Mouse (Mus musculus) gastrocnemius, postnatal 36 days (tissue): ENCODE results near the gene Pkn3. TPM values are rescaled to one million over a fixed set of nuclear protein-coding genes. Genes with fewer than 3 reads are reported as not detected.
"Not testable (repeated sequence)": the region's sequence is repeated elsewhere in the genome, so short reads cannot be mapped to it uniquely, and the experiment has no call there.

Experiments used
- DNase-seq, 2 experiments: peaks; one replicate each; pipeline ENCODE4 v3.0.0; 2022
- intact Hi-C: fragments of 180-260 bp; cut with DNase I; formaldehyde crosslinking; loops from one replicate; pipeline ENCODE4 v1.15.1; 2025
- total RNA-seq, 2 experiments: library from RNA; stranded (reverse); gene quantifications; 2 replicates each; pipeline ENCODE4 v1.2.3; 2021

Pkn3 gene
- total RNA-seq, 2 experiments from 2014 or later, result 2.8 to 5.1 TPM

DNA sequence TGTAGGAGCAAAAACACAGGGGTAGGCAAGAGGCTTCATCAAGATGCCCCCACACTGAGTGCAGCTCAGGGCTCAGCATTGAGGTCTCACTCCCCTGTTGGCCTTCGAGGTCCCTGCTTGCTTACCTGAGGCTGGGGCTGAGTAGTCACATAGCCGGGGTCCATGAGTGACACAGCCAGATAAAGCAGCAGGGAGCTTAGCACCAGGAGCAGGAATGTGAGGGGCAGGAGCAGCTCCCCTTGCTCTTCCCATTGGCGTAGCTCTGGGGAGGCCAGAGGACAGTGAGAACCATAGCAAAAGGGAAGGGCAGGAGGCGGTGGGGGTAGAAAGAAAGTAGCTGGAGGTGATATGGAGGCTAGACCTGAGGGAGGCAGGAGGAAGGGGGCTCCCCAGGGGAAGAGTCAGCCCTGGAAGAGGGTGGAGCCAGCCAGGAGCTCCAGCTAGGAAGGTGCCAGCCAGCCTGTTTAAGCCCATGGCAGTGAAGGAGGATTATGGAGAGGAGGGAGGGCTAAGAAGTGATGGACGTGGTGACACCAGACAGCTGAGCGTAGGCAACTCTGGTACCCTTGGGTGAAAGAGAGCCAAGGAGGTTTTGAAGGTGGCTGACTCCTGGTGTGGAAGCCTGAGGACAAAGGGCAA, 14.9 kb downstream of the Pkn3 start:
- no peak for DNase-seq
- intact Hi-C loops, result no loop called here

DNA sequence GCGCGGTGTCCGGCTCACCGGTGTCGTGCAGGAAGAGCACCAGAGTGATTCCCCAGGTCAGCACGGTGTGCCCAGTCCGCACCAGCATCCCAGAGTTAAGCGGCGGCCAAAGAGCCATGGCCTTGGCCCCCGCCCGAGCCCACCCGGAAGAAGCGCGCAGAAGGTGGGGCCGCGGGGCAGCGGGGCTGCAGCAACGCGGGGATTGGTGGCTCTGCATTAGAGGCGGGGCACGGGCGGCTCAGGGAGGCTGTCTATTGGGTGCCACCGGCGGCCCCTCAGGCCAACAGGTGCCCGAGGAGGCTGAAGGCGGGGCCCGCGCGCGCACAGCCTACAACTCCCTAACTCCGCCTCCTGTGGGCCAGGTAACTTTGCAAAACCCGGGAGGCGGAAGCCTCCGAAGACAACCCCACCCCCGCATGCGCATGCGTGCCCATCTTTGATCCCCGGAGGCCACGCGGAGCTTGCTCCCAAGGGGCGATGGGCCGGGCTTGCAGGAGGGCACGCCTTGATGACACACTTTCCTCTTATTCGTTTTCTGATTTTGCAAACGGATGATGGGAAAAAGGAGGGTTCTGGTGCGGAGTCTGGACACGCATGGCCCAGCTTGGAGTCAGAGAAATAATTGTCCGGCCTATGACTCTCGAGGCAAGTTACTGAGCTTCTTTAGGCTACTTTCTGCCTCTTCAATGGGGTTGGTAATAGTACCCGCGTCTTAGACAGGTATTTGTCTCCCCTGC, 16.2 kb downstream of the Pkn3 start, which contains the start of gene Zdhhc12:
Zdhhc12 (minus strand) TSS at position 178 of the 737 bp plus-strand sequence.
- intact Hi-C loops, result no loop called here
- peak; percentile 85 to 89 for DNase-seq

DNA sequence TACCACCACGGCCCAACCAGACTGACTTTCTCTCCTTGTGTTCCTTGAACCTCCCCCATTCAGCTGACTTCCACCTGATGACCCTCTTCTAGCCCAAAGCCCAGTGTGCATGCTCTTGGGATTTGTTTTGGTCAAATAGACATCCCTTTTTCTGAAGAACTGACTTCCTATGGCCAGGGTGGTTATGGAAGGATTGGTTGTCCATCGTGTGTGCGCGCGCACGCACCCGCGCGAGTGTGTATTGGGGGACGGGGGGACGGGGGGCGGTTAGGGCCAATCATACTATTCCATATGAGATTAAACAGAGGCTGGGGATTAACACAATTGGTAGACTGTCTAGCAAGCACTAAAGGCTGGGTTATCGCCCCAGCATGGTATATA, 16.7 kb downstream of the Pkn3 start:
- intact Hi-C loops, result no loop called here
- no peak for DNase-seq

DNA sequence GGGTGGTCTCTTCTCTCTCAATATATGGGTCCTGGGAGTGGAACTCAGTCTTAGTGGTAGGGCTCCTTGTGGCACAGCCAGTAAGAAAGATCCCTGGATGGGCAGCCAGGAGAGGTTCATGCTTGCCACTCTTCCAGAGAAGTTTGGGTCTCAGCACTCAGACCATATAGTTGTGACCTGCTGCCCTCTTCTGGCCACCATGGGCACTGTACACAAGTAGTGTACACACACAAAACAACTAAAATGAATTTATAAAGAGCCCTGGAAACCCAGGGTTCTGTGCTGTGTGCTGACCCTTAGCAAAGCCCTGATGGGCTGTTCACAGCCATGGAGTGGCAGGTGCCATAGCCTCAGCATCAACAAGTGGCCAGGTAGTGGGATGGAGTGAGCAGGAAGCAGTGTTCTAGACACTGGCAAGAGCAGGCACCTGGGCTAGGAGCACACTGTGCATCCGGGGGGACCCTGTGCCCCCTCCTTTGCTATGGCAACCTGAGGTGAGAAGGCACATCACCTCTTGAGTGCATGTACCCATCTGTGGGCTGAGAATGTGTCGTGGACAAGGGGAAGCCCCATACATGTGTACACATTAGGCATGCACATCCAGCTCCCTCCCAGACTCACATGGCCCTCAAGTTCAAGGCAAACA, 18.5 kb downstream of the Pkn3 start:
- intact Hi-C loops, result loop anchor here (2.0 kb wide), 1 partner anchor 53 kb away; no protein-coding TSS in a partner anchor
- peak in 1 of 2 experiments; percentile 34 for DNase-seq

DNA sequence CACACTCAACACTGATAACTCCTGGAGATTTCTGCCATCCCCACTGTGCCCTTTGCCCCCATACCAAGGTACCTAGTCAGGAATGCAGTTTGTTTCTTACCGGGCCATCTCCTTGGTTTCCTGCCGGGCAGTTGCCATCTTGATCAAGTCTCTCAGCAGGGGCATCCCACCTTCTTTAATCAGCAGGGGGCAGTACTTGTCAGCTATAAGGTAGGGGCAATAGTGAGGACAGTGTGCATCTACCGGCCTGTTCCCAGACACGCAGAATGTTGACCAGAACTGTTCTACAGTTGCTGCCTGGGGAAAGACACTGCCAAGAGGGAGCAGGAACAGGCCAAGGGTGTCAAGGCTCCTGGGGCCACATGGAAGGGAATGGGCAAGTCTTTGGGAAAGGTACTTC, 22.7 kb downstream of the Pkn3 start:
- intact Hi-C loops, result loop anchor here (10.0 kb wide), 1 partner anchor 175 kb away; no protein-coding TSS in a partner anchor
- DNase-seq, result no peak

DNA sequence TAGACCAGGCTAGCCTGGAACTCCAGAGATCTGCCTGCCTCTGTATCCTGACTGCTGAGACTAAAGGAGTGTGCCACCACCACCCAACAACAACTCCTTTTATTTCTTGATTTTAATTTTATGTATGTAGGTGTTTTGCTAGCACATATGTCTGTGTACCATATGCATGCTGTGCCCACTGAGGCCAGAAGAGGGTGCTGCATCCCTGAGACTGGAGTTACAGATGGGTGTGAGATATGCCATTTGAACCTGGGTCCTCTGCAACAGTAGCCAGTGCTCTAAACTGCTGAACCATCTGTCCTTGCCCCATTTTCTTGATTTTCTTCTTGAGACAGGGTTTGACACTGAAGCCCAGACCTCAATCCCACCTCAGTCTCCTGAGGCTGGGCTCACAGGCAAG, 28.9 kb downstream of the Pkn3 start:
- no peak for DNase-seq
- intact Hi-C loops, result loop anchor here (10.0 kb wide), 1 partner anchor 168 kb away; no protein-coding TSS in a partner anchor

DNA sequence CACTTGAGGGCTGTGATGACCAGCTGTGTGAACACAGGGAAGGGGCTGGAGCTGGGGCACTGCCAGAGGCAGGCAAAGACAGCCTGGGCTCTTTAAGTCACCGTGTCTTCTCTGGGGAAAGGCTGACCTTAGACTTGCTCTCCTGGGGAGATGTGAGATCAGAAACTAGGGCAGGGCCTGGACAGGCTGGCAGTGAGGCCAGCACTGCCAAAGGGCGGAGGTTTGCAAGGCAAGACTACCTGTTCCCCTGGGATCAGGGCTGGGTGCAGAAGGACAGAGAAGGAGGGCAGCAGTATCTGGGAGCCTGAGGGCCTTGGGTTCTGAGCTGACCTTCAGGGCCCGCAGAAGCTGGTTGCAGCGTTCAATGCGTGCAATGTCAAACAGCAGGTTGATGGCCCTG, 30.2 kb downstream of the Pkn3 start:
- no peak for DNase-seq
- intact Hi-C loops, result loop anchor here (10.0 kb wide), 1 partner anchor 167 kb away; no protein-coding TSS in a partner anchor

DNA sequence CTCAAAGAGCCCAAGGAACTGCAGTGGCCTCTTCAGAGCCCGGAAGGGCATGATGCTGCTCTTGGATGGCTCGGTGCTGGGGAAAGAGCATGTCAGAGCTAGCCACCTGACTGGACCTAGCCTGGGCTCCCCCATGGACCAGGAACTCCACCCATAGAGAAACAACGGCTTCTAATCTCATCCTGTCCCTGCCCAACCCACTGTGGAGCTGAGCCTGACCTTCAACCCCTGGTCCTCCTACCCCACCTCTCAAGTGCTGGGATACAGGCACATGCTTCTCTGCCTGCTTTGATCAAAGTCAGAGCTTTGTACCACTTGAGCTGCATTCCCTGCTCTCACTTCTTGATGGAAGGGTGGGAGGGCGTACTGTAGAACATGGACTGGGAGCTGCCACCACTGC, 30.8 kb downstream of the Pkn3 start:
- intact Hi-C loops, result loop anchor here (10.0 kb wide), 1 partner anchor 167 kb away; no protein-coding TSS in a partner anchor
- DNase-seq, result no peak

GRCm38 (mm10) chr2:30111500-30111899, 34.0 kb downstream of the Pkn3 start:
- intact Hi-C loops, result no loop called here
- no peak for DNase-seq

DNA sequence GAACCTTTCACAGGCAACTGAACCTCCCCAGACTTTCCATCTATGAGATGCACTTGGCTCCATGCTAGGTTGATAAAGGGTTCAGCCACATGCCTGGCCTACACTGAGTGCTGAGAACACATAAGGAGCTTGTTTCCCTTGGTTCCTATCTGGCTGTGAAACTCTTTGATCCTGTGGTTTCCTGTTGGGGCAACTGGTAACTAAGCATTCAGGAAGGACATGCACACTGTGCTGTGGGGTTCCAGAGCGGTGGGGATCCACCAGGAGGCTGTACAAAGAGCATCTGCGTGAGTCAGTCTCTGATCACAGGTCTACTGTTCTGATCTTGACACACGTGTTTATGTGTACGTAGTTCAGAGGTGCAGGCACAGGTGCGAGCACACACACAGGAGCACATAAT, 35.1 kb downstream of the Pkn3 start:
- DNase-seq, result no peak
- intact Hi-C loops, result no loop called here

DNA sequence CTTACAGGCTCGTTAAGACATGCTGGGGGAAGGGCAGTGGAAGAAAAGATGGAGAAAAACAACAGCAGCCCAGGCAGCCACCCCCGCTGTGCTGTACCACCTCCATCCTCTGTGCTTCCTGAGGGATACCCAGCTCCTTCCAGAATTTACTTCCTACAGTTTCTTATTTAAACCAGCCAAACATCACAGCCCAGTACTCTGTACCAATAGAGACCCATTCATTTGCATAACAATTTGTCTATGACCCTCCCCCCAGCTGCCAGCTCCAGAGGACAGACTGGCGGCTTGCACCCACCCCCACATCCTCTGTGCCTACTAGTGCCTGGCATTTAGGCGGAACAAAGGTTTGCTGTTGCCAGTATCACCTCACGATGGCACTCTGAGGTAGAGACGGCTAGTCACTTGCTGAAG, 42.2 kb downstream of the Pkn3 start:
- intact Hi-C loops, result no loop called here
- no peak for DNase-seq

DNA sequence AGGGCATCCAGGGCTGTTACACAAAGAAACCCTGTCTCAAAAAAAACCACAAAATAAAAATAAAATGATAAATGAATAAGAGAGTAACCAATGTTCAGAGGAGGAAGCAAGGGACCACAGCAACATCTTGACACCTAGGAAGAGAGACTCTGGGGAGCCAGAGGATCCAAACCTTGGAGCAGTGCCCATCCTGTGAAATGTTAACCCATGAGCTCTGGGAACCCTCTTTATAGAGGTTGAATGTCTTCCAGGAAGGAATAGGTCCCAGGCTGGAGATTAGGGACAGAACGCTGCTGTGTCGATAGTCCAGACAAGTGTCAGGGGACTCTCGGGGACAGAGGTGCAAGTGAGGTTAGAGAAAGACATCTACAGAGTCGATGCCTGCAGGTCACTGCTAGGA, 42.8 kb downstream of the Pkn3 start:
- intact Hi-C loops, result no loop called here
- DNase-seq, result no peak

GRCm38 (mm10) chr2:30122766-30123165, 45.3 kb downstream of the Pkn3 start:
- DNase-seq, result no peak
- intact Hi-C loops, result no loop called here

DNA sequence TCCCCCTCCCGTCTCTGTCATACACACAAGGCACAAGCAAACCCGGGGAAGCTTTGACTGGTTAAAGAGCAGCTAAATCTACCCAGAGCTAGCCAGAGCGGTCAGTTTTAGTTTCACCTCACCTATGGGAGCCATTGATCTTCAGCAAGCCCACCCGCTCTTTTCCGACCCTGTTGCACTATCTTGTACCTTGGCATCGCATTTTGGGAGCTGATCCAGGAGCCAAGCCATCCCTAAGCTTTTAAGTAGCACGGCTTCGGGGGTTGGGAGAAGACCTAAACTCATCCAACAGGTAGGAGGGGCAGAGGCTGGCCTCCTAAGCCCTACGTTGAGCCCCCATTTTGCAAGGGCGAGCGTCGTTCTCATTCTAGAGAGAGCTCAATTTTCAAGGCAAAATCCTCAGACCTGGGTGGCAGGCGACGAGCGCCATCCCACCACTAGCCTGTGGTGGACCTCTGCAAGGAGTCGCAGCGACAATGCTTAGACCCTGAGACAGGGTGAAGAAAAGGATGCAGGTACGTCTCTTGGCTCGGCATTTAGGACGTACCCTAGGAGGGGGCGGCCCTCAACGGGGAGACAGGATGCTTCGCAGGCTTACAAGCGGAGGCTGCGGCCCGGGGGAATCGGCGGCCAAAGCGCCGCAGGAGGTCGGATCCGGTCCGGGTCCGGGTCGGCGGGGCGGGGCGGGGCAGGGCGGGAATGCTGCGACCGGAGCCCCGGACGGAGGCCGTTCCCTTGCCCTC, 46.4 kb downstream of the Pkn3 start:
- DNase-seq, result no peak
- intact Hi-C loops, result no loop called here

DNA sequence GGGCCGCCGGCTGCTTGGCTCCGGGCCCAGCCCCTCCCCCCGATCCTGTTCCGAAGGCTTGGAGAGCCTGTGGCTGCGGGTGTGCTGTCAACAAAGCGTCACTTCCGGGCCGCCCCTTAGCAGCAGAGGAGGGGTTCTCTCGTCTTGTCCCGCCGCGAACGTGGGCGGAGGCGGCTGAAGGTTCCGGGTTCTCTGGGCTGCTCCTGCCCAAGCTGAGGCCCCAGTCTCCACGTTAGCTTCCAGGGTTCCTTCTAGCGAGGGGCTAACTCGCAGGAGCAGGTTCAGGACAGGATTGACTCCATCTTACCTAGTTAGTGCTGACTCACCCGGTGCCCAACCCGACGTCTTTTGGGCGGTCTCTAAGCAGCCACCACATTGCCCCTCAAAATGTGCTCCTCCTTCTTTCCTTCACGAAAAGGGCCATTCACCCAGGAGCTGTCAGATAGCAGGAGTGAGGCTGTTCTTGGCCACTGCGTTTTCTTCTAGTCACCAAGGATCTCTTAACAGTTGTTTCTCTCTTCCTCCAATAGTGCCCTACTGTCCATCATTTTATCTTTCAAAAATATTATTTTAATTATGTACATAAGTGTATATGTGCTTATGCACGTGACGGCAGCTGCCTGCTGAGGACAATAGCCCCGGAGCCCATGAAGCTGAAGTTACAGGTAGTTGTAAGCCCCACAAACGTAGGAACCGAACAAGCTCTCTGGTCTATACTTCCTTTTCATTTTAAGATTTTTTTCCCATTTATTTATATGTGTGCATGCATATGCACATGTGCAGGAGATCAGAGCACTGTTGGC, 47.2 kb downstream of the Pkn3 start, which contains the start of gene Zer1:
Zer1 (minus strand) TSS at position 114 of the 803 bp plus-strand sequence.
- intact Hi-C loops, result no loop called here
- DNase-seq, result peak; percentile 92 to 98

GRCm38 (mm10) chr2:30128789-30129188, 51.3 kb downstream of the Pkn3 start:
- intact Hi-C loops, result loop anchor here (2.0 kb wide), 1 partner anchor 30 kb away; no protein-coding TSS in a partner anchor
- DNase-seq, result no peak

DNA sequence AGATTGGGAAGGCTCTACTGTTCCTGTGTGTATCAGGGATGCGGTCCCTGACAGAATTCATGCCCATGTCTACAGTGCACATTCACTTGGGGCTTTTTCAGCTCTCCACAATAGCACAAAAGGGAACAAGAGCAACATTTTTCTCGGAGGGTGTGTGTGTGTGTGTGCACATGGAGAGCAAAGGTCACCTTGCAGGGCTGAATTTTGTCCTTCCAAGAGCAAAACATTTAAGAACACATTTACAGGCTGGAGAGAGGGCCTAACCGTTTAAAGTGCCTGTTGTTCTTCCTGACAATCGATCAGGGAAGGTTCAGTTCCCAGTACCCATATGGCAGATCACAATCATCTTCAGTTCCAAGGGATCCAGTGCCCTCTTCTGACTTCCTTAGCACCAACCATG, 52.7 kb downstream of the Pkn3 start:
- no peak for DNase-seq
- intact Hi-C loops, result no loop called here

DNA sequence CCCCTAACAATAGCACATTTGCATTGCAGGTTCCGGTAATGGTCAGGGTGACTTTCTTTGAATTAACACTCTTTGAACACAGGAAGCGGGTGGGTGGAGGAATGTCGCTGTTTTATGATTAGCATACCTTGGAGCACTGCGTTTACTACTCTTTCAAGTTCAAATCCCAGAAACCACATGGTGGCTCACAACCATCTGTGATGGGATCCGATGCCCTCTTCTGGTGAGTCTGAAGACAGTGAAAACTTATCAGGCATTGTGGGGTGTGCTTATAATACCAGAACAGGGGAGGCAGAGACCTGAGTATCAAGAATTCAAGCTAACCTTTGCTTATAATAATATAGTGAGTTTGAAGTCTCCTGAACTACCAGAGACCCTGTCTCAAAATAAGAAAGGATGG, 53.8 kb downstream of the Pkn3 start:
- DNase-seq, intact Hi-C loops: not testable (repeated sequence)

DNA sequence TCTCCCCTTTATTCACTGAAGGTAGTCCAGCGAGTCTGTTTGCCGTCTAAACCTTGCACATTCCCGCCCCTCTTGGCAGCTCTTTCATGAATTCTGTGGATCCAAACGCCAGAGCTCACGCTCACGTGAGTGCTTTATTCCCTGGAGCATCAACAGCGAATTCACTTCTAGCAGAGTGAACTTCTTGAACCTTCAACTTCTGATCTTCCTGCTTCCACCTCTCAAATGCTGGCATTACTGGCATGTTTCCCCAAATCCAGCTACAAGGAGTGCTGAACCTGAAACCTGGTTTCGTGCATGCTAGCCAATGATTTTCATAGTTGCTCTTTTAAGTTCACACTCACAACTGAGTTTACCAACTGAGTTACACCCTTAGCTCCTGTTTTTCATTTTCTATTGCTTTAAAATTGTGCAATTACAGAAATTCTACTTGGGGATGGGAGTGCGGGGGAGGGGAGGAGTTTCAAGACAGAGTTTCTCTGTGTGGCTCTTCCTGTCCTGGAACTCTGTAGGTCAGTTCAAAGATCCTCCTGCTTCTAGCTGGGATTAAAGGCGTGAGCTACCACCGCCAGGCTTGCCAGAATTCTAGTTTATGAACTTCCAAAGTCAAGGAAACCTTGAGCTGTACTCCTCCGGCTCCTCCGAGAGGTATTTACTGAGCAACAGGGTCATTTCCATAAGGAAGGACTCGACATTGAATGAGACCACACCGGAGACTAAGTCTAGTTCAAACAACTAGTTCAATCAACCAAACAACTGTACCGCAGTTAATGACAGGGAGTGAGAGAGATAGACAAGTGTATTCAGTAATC, 55.5 kb downstream of the Pkn3 start:
- intact Hi-C loops, result no loop called here

More for the DNA sequence above, 55.5 kb downstream of the Pkn3 start:
- no peak for DNase-seq
